Mouse (Mus musculus): ENCODE results near the gene Stat5b.

DNA sequence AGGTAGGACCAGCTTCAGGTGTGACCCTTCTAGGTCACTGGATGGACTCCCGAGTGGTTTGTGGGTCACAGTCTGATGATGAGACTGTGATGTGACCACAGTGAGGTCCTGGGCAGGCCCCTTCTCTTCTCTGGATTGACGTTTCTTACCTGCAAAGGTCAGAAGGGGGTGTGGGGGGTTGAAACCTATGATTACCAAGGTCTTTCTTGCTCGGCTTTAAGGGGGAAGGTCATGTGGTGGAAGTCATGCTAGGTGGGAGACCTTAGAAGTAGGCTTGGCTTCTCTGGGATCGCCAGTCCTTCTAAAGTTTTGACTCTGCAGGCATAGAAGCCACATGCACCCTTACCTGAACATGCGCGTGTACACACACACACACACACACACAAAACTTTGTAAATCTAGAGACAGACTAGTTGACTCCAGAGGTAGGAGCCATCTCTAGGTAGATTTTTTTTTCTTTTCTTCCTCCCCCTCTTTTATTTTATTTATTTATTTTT is 9.1 kb upstream of the Stat5b start:
- TF ChIP-seq CTCF (IDR thresholded peaks at IDR 0.05; ENCODE audit: control insufficient read depth, insufficient read depth, low read length) (no peak), POLR2A (IDR thresholded peaks at IDR 0.05; ENCODE audit: borderline replicate concordance, control insufficient read depth, low read depth, low read length) (no peak)
